Mouse (Mus musculus) heart, embryonic 15.5 days (tissue): ENCODE results near the gene Ncaph. TPM values are rescaled to one million over a fixed set of nuclear protein-coding genes. Genes with fewer than 3 reads are reported as not detected.

Experiments used
- polyA plus RNA-seq: library from polyadenylated mRNA; unstranded; fragments of >200 nt; fragmentation: Nextera tagmentation; extraction: Ambion mirVana; gene quantifications from 2 replicates; pipeline ENCODE4 v1.2.1, GENCODE M21; 2015

The Ncaph gene
- polyA plus RNA-seq, 1 experiment from 2014 or later = 43.9 TPM

Other genes starting within 250 kb of the Ncaph start
- gene Sppl2a, start 200.7 kb downstream of the Ncaph start, polyA plus RNA-seq = 34.6 and 39.0 TPM in 2 replicates
- gene Ap4e1, start 125.2 kb downstream of the Ncaph start, polyA plus RNA-seq = 8.2 and 9.0 TPM in 2 replicates
- 42.0 and 44.0 TPM in 2 replicates for gene Blvra, start 63.3 kb downstream of the Ncaph start, polyA plus RNA-seq
- 11.9 and 14.1 TPM in 2 replicates for gene Itpripl1, start 9.5 kb upstream of the Ncaph start, polyA plus RNA-seq
- 1.4 TPM in 2 replicates for gene 1810024B03Rik, start 74.3 kb upstream of the Ncaph start, polyA plus RNA-seq
- 32.3 and 43.7 TPM in 2 replicates for gene Snrnp200, start 74.4 kb upstream of the Ncaph start, polyA plus RNA-seq
- 57.5 and 58.7 TPM in 2 replicates for gene Ciao1, start 113.9 kb upstream of the Ncaph start, polyA plus RNA-seq
- gene Tmem127, start 114.0 kb upstream of the Ncaph start, polyA plus RNA-seq = 22.0 and 25.9 TPM in 2 replicates
- gene Stard7, start 136.3 kb upstream of the Ncaph start, polyA plus RNA-seq = 99.6 and 102 TPM in 2 replicates
- 11.6 and 16.7 TPM in 2 replicates for gene Dusp2, start 202.2 kb upstream of the Ncaph start, polyA plus RNA-seq
- gene Astl, start 204.7 kb upstream of the Ncaph start, polyA plus RNA-seq = 0.08 TPM in 1 of 2 replicates, not detected in the other
- gene Adra2b, start 229.3 kb upstream of the Ncaph start, polyA plus RNA-seq = 1.1 and 1.3 TPM in 2 replicates